22 mouse cellular contexts compared by ENCODE assay signal in genomic region chr1:105885575-105885974, GRCm38 (mm10).
A peak's percentile ranks its signal among the peaks of the same experiment; 100 is the strongest.
DNase-seq lines count a peak whose midpoint lies in the region; ATAC-seq and TF ChIP-seq lines count a peak whose summit lies in the region.
"Had no signal": no experiment of that assay in that cellular context is flagged by ENCODE, and none has a peak within 500 bp of the region (broad histone marks: within the 10 kb centered on the region; RNA-seq: fewer than 3 reads in every experiment).

No protein-coding gene starts in this region.

- H3K4me3 ChIP-seq in liver, embryonic 15.5 days (replicated peaks), result no peak overlapping the region
- H3K4me3 ChIP-seq in liver, embryonic 11.5 days (ENCODE audit: low read depth, low read length), result no peak overlapping the region
- H3K4me3 ChIP-seq in stomach, postnatal 0 days (ENCODE audit: low read depth, low read length), result no peak overlapping the region
- H3K4me3 ChIP-seq: embryonic facial prominence, embryonic 15.5 days; erythroblast, embryonic 14.5 days; forebrain, embryonic 10.5 days; gastrocnemius, adult 2 months; heart, embryonic 13.5 days had no signal

- 50% methylated on average over 5 of the region's 5 CpGs for WGBS in liver, embryonic 15.5 days (ENCODE audit: insufficient replicate concordance)
- 81% methylated on average over 5 of the region's 5 CpGs for WGBS in liver, embryonic 11.5 days
- 61% methylated on average over 5 of the region's 5 CpGs for WGBS in stomach, postnatal 0 days

- no peak for TF ChIP-seq EP300 in stomach, postnatal 0 days (optimal IDR thresholded peaks at IDR 0.05)

- H3K4me2 ChIP-seq in liver, embryonic 15.5 days, result no peak overlapping the region
- no peak overlapping the region for H3K4me2 ChIP-seq in liver, embryonic 11.5 days
- no peak overlapping the region for H3K4me2 ChIP-seq in stomach, postnatal 0 days (replicated peaks; ENCODE audit: low read depth)
- H3K4me2 ChIP-seq: embryonic facial prominence, embryonic 15.5 days; heart, embryonic 13.5 days had no signal

- peak; percentile 36; the same call in 1 of the 2 replicates for ATAC-seq in liver, embryonic 15.5 days (ENCODE audit: insufficient read depth)
- no peak for ATAC-seq in liver, embryonic 11.5 days (replicated peaks; ENCODE audit: low FRiP score)
- no peak for ATAC-seq in stomach, postnatal 0 days (ENCODE audit: low FRiP score, low TSS enrichment)
- ATAC-seq: forebrain, embryonic 14.5 days; hindbrain, embryonic 16.5 days had no signal

- H3K9me3 ChIP-seq in liver, embryonic 15.5 days (replicated peaks), result no peaks in the 10 kb centered on the region
- no peaks in the 10 kb centered on the region for H3K9me3 ChIP-seq in liver, embryonic 11.5 days (ENCODE audit: control insufficient read depth, low read length)
- no peaks in the 10 kb centered on the region for H3K9me3 ChIP-seq in stomach, postnatal 0 days (ENCODE audit: control insufficient read depth, low read length)
- H3K9me3 ChIP-seq: embryonic facial prominence, embryonic 15.5 days; forebrain, embryonic 10.5 days; G1E; heart, embryonic 13.5 days had no signal

- H3K27me3 ChIP-seq in liver, embryonic 15.5 days, result 0 out of 2 replicates have a peak, but pooled peaks cover 2% of the 10 kb centered on the region
- no peaks in the 10 kb centered on the region for H3K27me3 ChIP-seq in liver, embryonic 11.5 days (replicated peaks; ENCODE audit: control insufficient read depth, insufficient read depth, low read length)
- H3K27me3 ChIP-seq in stomach, postnatal 0 days (ENCODE audit: control insufficient read depth, insufficient read depth, low read length), result no peaks in the 10 kb centered on the region
- H3K27me3 ChIP-seq: embryonic facial prominence, embryonic 15.5 days; heart, embryonic 13.5 days had no signal

- no peak for DNase-seq in liver, embryonic 11.5 days (ENCODE audit: low spot score)
- DNase-seq in 416B (ENCODE audit: low read depth) (peak; percentile 18), A20 (ENCODE audit: low read depth, low spot score) (peak; percentile 42)
- DNase-seq in stomach, postnatal 0 days (ENCODE audit: low spot score), result no peak
- no peak for DNase-seq in gastrocnemius, adult 8-10 months (ENCODE audit: low spot score in 2 of 2)
- DNase-seq: adrenal gland, postnatal 10 days; cerebellum, adult 11 months; cerebellum, adult 8-10 months; cerebellum, postnatal 14 days; embryo, embryonic 11 days; gastrocnemius, adult 2 months; gastrocnemius, postnatal 36 days; heart, adult 11 months; heart, postnatal 36 days had no signal

- no peaks in the 10 kb centered on the region for H3K4me1 ChIP-seq in liver, embryonic 15.5 days (replicated peaks)
- H3K4me1 ChIP-seq in liver, embryonic 11.5 days (replicated peaks; ENCODE audit: control insufficient read depth, insufficient read depth, low read length), result no peaks in the 10 kb centered on the region
- H3K4me1 ChIP-seq in stomach, postnatal 0 days (replicated peaks; ENCODE audit: control insufficient read depth, insufficient read depth), result 0 out of 2 replicates have a peak, but pooled peaks cover 3% of the 10 kb centered on the region

- H3K27ac ChIP-seq in liver, embryonic 15.5 days (replicated peaks), result no peak overlapping the region
- H3K27ac ChIP-seq in liver, embryonic 11.5 days (ENCODE audit: low read depth, low read length), result no peak overlapping the region
- no peak overlapping the region for H3K27ac ChIP-seq in stomach, postnatal 0 days (replicated peaks)
- H3K27ac ChIP-seq: embryonic facial prominence, embryonic 15.5 days; forebrain, embryonic 10.5 days; gastrocnemius, adult 2 months; heart, embryonic 13.5 days had no signal

- no peak overlapping the region for H3K9ac ChIP-seq in liver, embryonic 15.5 days
- no peak overlapping the region for H3K9ac ChIP-seq in liver, embryonic 11.5 days (ENCODE audit: low read depth, low read length)
- no peak overlapping the region for H3K9ac ChIP-seq in stomach, postnatal 0 days (ENCODE audit: low read length)
- H3K9ac ChIP-seq: embryonic facial prominence, embryonic 15.5 days; heart, embryonic 13.5 days had no signal

- H3K36me3 ChIP-seq in liver, embryonic 15.5 days (replicated peaks), result no peaks in the 10 kb centered on the region
- H3K36me3 ChIP-seq in liver, embryonic 11.5 days (ENCODE audit: control insufficient read depth, insufficient read depth, low read length), result no peaks in the 10 kb centered on the region
- H3K36me3 ChIP-seq in stomach, postnatal 0 days (ENCODE audit: control insufficient read depth, insufficient read depth, low read length), result no peaks in the 10 kb centered on the region
- H3K36me3 ChIP-seq: embryonic facial prominence, embryonic 15.5 days; forebrain, embryonic 10.5 days; G1E; heart, embryonic 13.5 days had no signal

- TF ChIP-seq CTCF in stomach, postnatal 0 days (IDR thresholded peaks at IDR 0.05; ENCODE audit: low read depth), result peak; percentile 8; the same call in 1 of the 2 replicates

Comparison
In these comparisons a context has a peak if more than half of its experiments do, and no peak if none do; other contexts are left out.
1. DNase-seq: peak in 416B (single experiment) and A20 (single experiment); none in liver, embryonic 11.5 days (single experiment), stomach, postnatal 0 days (single experiment) and gastrocnemius, adult 8-10 months (0 of 2).